26 mouse cellular contexts compared by ENCODE assay signal in the genomic region with DNA sequence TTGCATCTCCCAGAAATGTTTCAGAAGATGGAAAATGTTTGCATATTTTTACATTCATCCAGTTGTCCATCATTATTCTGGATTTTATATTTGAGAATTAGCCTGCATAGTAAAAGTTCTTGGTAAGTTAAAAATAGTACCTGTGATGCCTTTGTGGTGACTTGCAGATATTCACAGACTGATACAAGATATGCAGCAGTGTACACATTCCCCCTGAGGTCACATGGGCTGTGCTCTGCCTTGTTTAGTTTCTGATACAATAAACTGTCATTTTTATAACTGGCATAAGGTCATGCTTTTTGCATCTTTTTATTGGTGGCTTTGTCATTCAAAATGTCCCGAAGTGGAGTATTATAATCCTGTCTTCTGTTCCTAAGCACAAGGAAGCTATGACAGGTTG.
"Had no signal": no experiment of that assay in that cellular context is flagged by ENCODE, and none has a peak within 500 bp of the region (broad histone marks: within the 10 kb centered on the region; RNA-seq: fewer than 3 reads in every experiment).

No protein-coding gene starts in this region.

- H3K27me3 ChIP-seq: embryonic facial prominence, embryonic 12.5 days; embryonic facial prominence, embryonic 13.5 days; embryonic facial prominence, embryonic 15.5 days; forebrain, embryonic 12.5 days; forebrain, embryonic 15.5 days had no signal

- DNase-seq: cerebellum, adult 8-10 months; cerebellum, adult 9-10 months; cerebellum, adult 9-11 months; cerebellum, postnatal 10 days; cerebellum, postnatal 14 days; cerebellum, postnatal 25 days; cerebellum, postnatal 36 days; embryo, embryonic 11 days; forebrain, postnatal 0 days; gastrocnemius, adult 2 months; gastrocnemius, postnatal 10 days; gastrocnemius, postnatal 14 days; gastrocnemius, postnatal 25 days; gastrocnemius, postnatal 36 days; heart, adult 18-20 months; heart, adult 2 months had no signal

- H3K9me3 ChIP-seq: embryonic facial prominence, embryonic 10.5 days; embryonic facial prominence, embryonic 12.5 days; embryonic facial prominence, embryonic 13.5 days; embryonic facial prominence, embryonic 15.5 days; forebrain, embryonic 10.5 days; forebrain, embryonic 12.5 days; forebrain, embryonic 15.5 days had no signal

- H3K4me3 ChIP-seq: embryonic facial prominence, embryonic 10.5 days; embryonic facial prominence, embryonic 12.5 days; embryonic facial prominence, embryonic 13.5 days; embryonic facial prominence, embryonic 15.5 days; erythroblast, embryonic 14.5 days; forebrain, embryonic 10.5 days; forebrain, embryonic 12.5 days; forebrain, embryonic 15.5 days; gastrocnemius, adult 2 months; heart, adult 2 months had no signal

- H3K36me3 ChIP-seq: embryonic facial prominence, embryonic 10.5 days; embryonic facial prominence, embryonic 12.5 days; embryonic facial prominence, embryonic 13.5 days; embryonic facial prominence, embryonic 15.5 days; forebrain, embryonic 10.5 days; forebrain, embryonic 12.5 days; forebrain, embryonic 15.5 days had no signal

- H3K9ac ChIP-seq: embryonic facial prominence, embryonic 12.5 days; embryonic facial prominence, embryonic 13.5 days; embryonic facial prominence, embryonic 15.5 days; forebrain, embryonic 12.5 days; forebrain, embryonic 15.5 days; forebrain, postnatal 0 days had no signal

- H3K4me1 ChIP-seq: embryonic facial prominence, embryonic 10.5 days; embryonic facial prominence, embryonic 12.5 days; embryonic facial prominence, embryonic 13.5 days; embryonic facial prominence, embryonic 15.5 days; forebrain, embryonic 10.5 days; forebrain, embryonic 12.5 days; forebrain, embryonic 15.5 days had no signal

- H3K4me2 ChIP-seq: embryonic facial prominence, embryonic 12.5 days; embryonic facial prominence, embryonic 13.5 days; embryonic facial prominence, embryonic 15.5 days; forebrain, embryonic 12.5 days; forebrain, embryonic 15.5 days had no signal

- H3K27ac ChIP-seq: embryonic facial prominence, embryonic 10.5 days; embryonic facial prominence, embryonic 12.5 days; embryonic facial prominence, embryonic 13.5 days; embryonic facial prominence, embryonic 15.5 days; forebrain, embryonic 10.5 days; forebrain, embryonic 12.5 days; forebrain, embryonic 15.5 days; gastrocnemius, adult 2 months; heart, adult 2 months had no signal

- ATAC-seq: forebrain, embryonic 14.5 days; forebrain, embryonic 15.5 days; forebrain, embryonic 16.5 days; forebrain, postnatal 0 days had no signal
